Mouse (Mus musculus): ENCODE results near the gene Tomm40.
"Not testable (repeated sequence)": the region's sequence is repeated elsewhere in the genome, so short reads cannot be mapped to it uniquely, and the experiment has no call there.

Gene Tomm40

GRCm38 (mm10) chr7:19702859-19703555, 12.2 kb downstream of the Tomm40 start:
- DNase-seq = no peak

GRCm38 (mm10) chr7:19701069-19701761, 14.0 kb downstream of the Tomm40 start:
- DNase-seq = peak; percentile 80

GRCm38 (mm10) chr7:19700299-19701068, 14.8 kb downstream of the Tomm40 start:
- DNase-seq = no peak

- DNase-seq = no peak
These were observed 15.4 kb downstream of the Tomm40 start for GRCm38 (mm10) chr7:19699827-19700148.

- DNase-seq = peak; percentile 72
These were observed 16.1 kb downstream of the Tomm40 start, which contains the start of gene Apoe for GRCm38 (mm10) chr7:19698907-19699826. Apoe (minus strand) TSS chr7:19699188.

GRCm38 (mm10) chr7:19697949-19698906, 17.0 kb downstream of the Tomm40 start:
- peak; percentile 48 for DNase-seq

- DNase-seq = peak; percentile 20
These were observed 18.8 kb downstream of the Tomm40 start for GRCm38 (mm10) chr7:19696336-19696873.

- peak; percentile 15 for DNase-seq
These were observed 19.4 kb downstream of the Tomm40 start for GRCm38 (mm10) chr7:19695881-19696280.

- DNase-seq = peak; percentile 43
These were observed 20.0 kb downstream of the Tomm40 start for GRCm38 (mm10) chr7:19695213-19695594.

GRCm38 (mm10) chr7:19694336-19695212, 20.7 kb downstream of the Tomm40 start:
- DNase-seq = no peak

GRCm38 (mm10) chr7:19693421-19693820, 21.8 kb downstream of the Tomm40 start:
- peak; percentile 77 for DNase-seq

- DNase-seq = peak; percentile 50
These were observed 23.1 kb downstream of the Tomm40 start, which contains the start of gene Apoc1 for GRCm38 (mm10) chr7:19691873-19692865. Apoc1 (minus strand) TSS chr7:19692660.

GRCm38 (mm10) chr7:19691434-19691833, 23.8 kb downstream of the Tomm40 start:
- no peak for DNase-seq

- no peak for DNase-seq
These were observed 24.4 kb downstream of the Tomm40 start for GRCm38 (mm10) chr7:19690845-19691244.

- no peak for DNase-seq
These were observed 26.6 kb downstream of the Tomm40 start for GRCm38 (mm10) chr7:19688611-19689010.

GRCm38 (mm10) chr7:19688101-19688500, 27.1 kb downstream of the Tomm40 start:
- DNase-seq = no peak

GRCm38 (mm10) chr7:19686927-19687583, 28.2 kb downstream of the Tomm40 start:
- DNase-seq = not testable (repeated sequence)

GRCm38 (mm10) chr7:19686521-19686920, 28.7 kb downstream of the Tomm40 start:
- DNase-seq = peak; percentile 51

Data from liver (tissue).